Mouse (Mus musculus): ENCODE measurements around the gene Aup1. TPM values are rescaled to one million over a fixed set of nuclear protein-coding genes. Genes with fewer than 3 reads are reported as not detected.

The Aup1 gene
- polyA plus RNA-seq, 1 experiment, result 220 TPM

- DNase-seq (ENCODE audit: extremely low spot score in 1 of 2, low spot score in 1 of 2), result no peak
Observed at GRCm38 (mm10) chr6:83029777-83030176, 24.5 kb upstream of the Aup1 start.

DNA sequence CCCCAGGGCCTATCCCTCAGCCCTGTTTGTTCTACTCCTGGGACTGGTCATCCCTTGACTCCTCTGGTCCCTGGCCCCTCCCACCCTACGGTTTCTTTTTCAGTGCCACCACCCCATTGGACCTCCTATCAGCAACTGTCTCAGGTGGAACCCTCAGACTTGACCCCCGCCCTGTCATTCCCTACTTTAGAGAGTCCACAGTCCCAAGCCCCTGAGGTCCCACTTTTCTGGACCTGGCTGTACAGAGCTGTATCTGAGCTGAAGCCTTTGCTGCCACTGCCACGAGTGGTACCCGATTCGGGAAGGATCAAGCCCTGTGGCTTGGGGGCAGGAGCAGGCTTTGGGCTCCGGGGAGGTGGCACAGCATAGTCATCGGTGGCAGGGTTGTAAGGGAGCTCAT, 23.2 kb upstream of the Aup1 start:
- DNase-seq (ENCODE audit: extremely low spot score in 1 of 2, low spot score in 1 of 2), result no peak

GRCm38 (mm10) chr6:83031921-83032590, 22.3 kb upstream of the Aup1 start:
- DNase-seq (ENCODE audit: extremely low spot score in 1 of 2, low spot score in 1 of 2), result no peak

DNA sequence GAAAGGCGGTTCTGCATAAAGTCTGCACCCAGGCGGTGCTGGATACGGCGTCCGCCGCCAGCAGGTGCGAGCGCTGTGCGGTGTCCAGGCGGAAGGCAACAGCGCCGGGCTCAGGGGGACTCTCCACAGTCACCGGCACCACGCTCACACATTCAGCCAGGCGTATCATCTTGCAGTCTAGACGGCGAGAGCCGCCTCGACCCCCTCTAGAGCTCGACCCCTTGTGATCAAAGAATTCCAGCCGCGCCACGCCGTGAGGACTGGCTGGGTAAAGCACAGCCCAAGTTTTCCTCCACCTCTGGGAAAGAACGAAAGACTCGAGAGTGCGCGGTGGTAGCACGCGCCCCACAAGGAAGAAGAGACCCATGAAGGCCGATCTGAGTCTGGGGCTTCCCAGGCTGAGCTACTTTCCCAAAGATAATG, 21.5 kb upstream of the Aup1 start:
- no peak for DNase-seq (ENCODE audit: extremely low spot score in 1 of 2, low spot score in 1 of 2)

GRCm38 (mm10) chr6:83033249-83034185, 20.8 kb upstream of the Aup1 start, which contains the start of the genes Dok1 and Loxl3:
Gene Dok1, minus strand, starts transcription at chr6:83033471.
Gene Loxl3, plus strand, starts transcription at chr6:83034173.
- no peak for DNase-seq (ENCODE audit: extremely low spot score in 1 of 2, low spot score in 1 of 2)

DNA sequence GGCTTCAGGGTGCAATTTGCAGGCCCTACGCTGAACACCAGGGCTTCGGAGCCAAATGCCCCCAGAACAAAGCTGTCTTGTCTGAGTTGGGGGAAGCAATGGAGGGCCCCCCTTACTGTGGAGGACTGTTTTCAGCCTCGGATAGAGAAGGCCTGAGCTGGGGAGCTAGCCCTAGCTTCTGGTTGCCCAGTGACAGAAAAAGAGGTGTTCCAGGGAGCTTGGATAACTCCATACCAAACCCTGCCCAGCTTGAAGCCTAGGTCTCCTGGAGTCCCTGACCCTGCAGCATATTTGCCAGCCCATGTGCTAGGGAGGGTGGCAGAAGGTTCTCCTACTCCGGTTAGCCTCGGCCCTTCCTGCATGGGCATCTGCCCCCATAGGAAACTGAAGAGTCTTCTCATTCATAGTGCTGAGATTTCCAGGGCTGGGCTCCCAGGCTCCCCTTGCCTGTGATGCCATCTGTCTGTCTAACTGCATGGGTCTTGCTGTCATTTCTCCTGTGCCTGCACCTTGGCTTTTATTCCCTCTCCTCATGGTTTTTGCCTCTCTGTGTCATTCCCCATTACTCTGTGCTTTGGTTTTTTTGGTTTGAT, 19.8 kb upstream of the Aup1 start:
- no peak for DNase-seq (ENCODE audit: extremely low spot score in 1 of 2, low spot score in 1 of 2)

DNA sequence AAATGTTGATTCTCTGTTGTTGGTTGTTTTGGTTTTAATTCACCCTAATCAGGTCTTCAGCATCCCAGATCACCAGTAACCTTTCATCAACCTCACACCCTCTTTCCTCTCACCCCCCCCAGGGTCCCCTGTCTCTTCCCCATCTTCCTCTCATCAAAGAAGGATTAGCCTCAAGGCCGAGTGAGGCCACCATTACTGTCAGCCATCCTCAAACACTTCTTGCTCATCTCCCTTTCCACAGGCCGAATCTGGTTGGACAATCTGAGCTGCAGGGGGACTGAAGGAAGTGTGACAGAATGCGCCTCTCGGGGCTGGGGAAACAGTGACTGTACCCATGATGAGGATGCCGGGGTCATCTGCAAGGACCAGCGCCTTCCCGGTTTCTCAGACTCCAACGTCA, 17.1 kb upstream of the Aup1 start:
- no peak for DNase-seq (ENCODE audit: extremely low spot score in 1 of 2, low spot score in 1 of 2)

DNA sequence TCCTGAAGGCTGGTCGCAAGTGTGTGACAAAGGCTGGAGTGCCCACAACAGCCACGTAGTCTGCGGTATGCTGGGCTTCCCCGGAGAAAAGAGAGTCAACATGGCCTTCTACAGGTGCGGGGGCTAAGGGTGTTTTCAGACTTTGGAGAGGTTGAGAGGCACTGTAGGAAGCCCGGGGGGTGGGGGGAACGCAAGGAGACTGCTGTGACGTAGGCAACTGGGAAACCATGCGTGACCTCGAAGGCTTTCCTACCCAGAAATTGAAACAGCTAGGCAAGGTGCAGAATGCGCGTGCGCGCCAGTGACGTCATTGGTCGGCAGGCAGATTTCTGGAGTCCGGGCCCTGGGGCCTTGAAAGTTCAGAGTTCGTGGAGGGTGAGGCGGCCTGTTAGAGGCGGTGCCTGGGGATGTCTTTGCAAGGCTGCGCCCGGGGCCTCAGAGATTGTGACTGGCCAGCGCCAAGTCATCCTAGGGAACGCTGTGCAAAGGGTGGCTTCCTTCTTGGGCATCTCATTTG, 15.8 kb upstream of the Aup1 start:
- peak; percentile 64 to 92 for DNase-seq (ENCODE audit: extremely low spot score in 1 of 2, low spot score in 1 of 2)

GRCm38 (mm10) chr6:83040601-83041000, 13.7 kb upstream of the Aup1 start:
- no peak for DNase-seq (ENCODE audit: extremely low spot score in 1 of 2, low spot score in 1 of 2)

- DNase-seq (ENCODE audit: extremely low spot score in 1 of 2, low spot score in 1 of 2), result no peak
Observed at GRCm38 (mm10) chr6:83043561-83043960, 10.8 kb upstream of the Aup1 start.

- DNase-seq (ENCODE audit: extremely low spot score in 1 of 2, low spot score in 1 of 2), result no peak
Observed at GRCm38 (mm10) chr6:83043993-83044392, 10.3 kb upstream of the Aup1 start.

GRCm38 (mm10) chr6:83044742-83045141, 9.6 kb upstream of the Aup1 start:
- DNase-seq (ENCODE audit: extremely low spot score in 1 of 2, low spot score in 1 of 2), result no peak

DNA sequence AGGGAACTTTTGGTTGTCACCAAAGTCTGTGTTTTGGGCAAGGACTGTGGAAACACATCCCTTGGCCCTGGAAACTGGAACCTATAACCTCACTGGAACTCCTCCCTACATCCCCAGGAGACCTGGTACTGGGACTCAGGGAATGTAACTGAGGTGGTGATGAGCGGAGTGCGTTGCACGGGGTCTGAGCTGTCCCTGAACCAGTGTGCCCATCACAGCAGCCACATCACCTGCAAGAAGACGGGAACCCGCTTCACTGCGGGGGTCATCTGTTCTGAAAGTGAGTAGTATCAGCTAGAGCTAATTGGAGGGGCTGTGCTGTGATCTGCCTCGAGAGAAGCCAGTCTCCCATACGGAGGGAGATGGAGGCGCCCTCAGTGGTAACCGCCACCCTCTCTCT, 5.0 kb upstream of the Aup1 start:
- DNase-seq (ENCODE audit: extremely low spot score in 1 of 2, low spot score in 1 of 2), result no peak

GRCm38 (mm10) chr6:83053136-83053960, 973 bp upstream of the Aup1 start:
- peak in 1 of 2 experiments; percentile 55 for DNase-seq (ENCODE audit: extremely low spot score in 1 of 2, low spot score in 1 of 2)

DNA sequence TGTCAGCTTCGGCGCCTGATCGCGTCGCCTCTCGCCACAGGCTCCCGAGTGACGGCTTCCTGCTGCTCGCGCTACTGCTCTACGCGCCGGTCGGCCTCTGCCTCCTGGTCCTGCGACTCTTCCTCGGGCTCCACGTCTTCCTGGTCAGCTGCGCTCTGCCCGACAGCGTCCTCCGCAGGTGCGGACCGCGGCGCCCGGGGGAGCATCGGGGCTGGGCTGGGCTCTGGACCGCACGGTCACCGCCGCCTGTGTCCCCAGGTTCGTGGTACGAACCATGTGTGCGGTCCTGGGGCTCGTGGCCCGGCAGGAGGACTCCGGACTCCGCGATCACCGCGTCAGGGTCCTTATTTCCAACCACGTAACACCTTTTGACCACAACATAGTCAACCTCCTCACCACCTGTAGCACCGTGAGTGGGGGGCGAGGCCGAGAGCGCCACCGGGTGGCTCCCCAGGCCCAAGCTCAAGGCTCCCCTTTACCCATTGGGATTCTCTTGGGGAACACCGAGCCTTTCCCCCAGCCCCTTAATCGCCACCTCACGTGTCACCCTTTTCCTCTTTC, 630 bp downstream of the Aup1 start, which contains the start of gene Htra2:
TSS of gene Htra2 (minus strand) at position 403 of the 561 bp plus-strand sequence.
- peak in 1 of 2 experiments; percentile 36 for DNase-seq (ENCODE audit: extremely low spot score in 1 of 2, low spot score in 1 of 2)

- peak; percentile 43 to 50 for DNase-seq (ENCODE audit: extremely low spot score in 1 of 2, low spot score in 1 of 2)
Observed at GRCm38 (mm10) chr6:83057790-83058189, 3.5 kb downstream of the Aup1 start, which contains the start of gene Dqx1. Gene Dqx1, plus strand, starts transcription at chr6:83057844.

DNA sequence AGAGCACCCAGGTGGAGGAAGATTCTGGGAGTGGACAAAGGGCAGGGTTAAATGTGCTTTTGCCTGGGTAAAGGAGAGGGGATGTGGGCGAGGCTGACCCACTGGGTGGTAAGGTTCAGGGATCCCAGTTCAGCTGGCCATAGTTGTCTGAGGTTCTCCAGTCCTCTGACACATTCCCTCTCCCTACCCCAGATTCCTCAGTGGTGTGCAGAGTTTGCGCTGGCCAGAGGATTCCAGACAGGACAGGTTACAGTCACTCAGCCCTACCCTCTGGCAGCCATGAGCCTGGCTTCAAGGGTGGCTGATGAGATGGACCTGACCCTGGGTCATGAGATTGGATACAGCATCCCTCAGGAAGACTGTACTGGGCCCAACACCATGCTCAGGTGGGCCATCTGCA, 4.4 kb downstream of the Aup1 start:
- no peak for DNase-seq (ENCODE audit: extremely low spot score in 1 of 2, low spot score in 1 of 2)

DNA sequence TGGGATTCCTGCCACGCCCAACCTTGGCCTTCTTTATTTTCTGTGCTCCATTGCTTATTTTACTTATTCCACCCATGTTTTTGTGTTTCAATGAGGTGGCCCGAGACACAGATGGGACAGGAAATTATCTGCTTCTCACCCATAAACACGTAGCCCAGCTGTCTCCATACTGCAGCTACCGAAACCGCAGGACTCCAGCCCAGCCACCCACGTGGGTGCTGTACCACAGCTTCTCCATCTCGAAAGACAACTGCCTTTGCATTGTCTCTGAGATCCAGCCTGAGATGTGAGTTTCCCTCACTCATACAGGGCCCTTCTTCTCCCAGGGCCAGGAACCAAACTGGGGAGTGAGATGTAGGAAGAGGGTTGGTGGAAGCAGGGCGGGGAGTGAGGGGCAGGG, 11.7 kb downstream of the Aup1 start:
- DNase-seq (ENCODE audit: extremely low spot score in 1 of 2, low spot score in 1 of 2), result no peak

DNA sequence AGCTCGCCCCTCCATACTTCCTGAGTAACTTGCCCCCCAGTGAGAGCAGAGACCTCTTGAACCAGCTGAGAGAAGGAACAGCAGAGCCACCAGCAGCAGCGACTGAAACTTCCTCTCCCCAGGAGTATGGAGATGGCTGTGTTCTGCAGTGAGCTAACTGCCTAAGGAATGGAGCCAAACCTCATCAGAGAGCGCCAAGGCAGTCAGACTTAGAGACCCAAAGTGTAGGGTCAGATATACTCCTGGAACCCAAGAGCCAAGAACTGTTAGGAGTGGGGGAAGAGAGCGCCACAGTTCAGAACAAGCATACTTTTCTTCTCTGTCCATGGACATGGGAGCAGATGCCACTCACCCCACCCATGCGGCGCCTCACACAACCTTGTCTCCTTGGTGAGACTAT, 12.1 kb downstream of the Aup1 start:
- DNase-seq (ENCODE audit: extremely low spot score in 1 of 2, low spot score in 1 of 2), result no peak

- no peak for DNase-seq (ENCODE audit: extremely low spot score in 1 of 2, low spot score in 1 of 2)
Observed at GRCm38 (mm10) chr6:83068221-83068620, 13.9 kb downstream of the Aup1 start.
